Mouse (Mus musculus) small intestine, adult 2 months (tissue): ENCODE results near the gene Gins1.

Experiments
- CTCF ChIP-seq: fragments of 200-500 bp; IDR thresholded peaks from 2 replicates; pipeline ENCODE4 v1.5.1; 2012; ENCODE audit warnings: low read depth, mild to moderate bottlenecking, control low read depth, inconsistent platforms, low read length, moderate library complexity, mixed read lengths; ENCODE audit not compliant: insufficient replicate concordance, insufficient read length; ENCODE audit errors: extremely low read depth
- POLR2A ChIP-seq: fragments of 200-500 bp; IDR thresholded peaks from 2 replicates; pipeline ENCODE4 v1.6.1; 2012; ENCODE audit warnings: low read depth, mild to moderate bottlenecking, control low read depth, inconsistent platforms, low read length, moderate library complexity

DNA sequence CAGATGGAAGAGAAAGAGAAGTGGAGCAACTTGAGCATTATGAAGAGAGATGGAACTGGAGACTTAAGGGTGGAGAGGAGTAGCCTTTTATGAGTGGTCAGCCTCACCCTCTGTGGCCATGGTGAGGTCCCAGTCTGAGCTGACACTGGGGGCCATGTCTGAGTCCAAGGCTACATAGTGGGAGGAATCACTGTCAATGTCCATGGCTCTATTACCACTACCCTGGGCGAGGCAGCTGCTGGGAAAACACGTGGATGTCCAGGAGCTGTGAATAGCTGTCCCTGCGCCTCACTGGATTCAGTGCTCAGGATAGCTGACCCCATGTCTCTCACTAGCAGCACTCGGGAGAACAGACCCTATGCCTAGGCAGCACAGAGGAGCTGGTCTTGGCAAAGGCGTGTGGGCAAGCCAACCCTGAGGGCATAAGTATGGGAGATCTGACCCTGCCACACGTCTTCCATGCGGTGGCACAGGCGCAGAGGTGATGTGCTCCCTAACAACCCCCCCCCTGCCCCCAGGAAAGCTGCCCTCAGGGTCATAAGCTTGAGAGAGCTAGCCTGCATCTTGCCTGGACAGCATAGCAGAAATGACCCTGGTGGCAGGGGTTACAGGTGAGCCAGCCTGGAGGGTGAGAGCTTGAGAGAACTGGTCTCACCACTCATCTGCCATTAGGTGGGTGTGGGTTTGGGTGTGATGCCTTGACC, 21.0 kb upstream of the Gins1 start:
- TF ChIP-seq POLR2A = no peak
- no peak for TF ChIP-seq CTCF
